Mouse (Mus musculus) spleen, adult 2 months (tissue): ENCODE results near the gene Micu1.

Source experiments
- CTCF ChIP-seq: fragments of 200-500 bp; IDR thresholded peaks from 2 replicates; pipeline ENCODE4 v1.5.1; 2011; ENCODE audit warnings: mild to moderate bottlenecking, inconsistent platforms; ENCODE audit not compliant: insufficient read depth, insufficient read length, insufficient replicate concordance; ENCODE audit errors: extremely low read depth
- POLR2A ChIP-seq: fragments of 200-500 bp; IDR thresholded peaks from 2 replicates; pipeline ENCODE4 v1.6.1; 2011; ENCODE audit warnings: low read depth, low read length, inconsistent platforms

DNA sequence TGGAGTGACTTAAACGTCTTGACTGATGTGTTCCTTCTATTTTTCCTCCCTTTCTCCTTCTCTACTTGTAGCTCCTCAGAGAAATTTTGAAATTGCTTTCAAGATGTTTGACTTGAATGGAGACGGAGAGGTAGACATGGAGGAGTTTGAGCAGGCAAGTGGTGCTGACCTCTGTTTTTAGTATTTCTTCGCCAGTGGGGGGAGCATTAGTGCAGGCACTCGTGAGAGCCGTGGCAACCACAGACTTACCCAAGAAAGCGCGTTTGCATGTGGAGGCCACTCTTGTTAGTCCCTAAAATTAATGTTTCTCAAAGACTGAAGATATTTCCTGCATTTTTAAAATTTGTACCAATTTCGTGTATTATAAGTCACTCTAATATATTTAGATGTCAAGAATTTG, 85.6 kb downstream of the Micu1 start:
- TF ChIP-seq CTCF: no peak
- TF ChIP-seq POLR2A: no peak
